Mouse (Mus musculus) v-Abl transformed pro-B cells (cell line): Measurements from ENCODE around the gene Atp6v0a2.
"Not testable (repeated sequence)": the region's sequence is repeated elsewhere in the genome, so short reads cannot be mapped to it uniquely, and the experiment has no call there.

Experiments used
- in situ Hi-C, 2 experiments: fragments of 400-800 bp; cut with MboI; formaldehyde crosslinking; loops; one replicate each; pipeline ENCODE4 v1.15.1; 2025; ENCODE audit not compliant: unreplicated experiment in 2 of 2

The Atp6v0a2 gene

DNA sequence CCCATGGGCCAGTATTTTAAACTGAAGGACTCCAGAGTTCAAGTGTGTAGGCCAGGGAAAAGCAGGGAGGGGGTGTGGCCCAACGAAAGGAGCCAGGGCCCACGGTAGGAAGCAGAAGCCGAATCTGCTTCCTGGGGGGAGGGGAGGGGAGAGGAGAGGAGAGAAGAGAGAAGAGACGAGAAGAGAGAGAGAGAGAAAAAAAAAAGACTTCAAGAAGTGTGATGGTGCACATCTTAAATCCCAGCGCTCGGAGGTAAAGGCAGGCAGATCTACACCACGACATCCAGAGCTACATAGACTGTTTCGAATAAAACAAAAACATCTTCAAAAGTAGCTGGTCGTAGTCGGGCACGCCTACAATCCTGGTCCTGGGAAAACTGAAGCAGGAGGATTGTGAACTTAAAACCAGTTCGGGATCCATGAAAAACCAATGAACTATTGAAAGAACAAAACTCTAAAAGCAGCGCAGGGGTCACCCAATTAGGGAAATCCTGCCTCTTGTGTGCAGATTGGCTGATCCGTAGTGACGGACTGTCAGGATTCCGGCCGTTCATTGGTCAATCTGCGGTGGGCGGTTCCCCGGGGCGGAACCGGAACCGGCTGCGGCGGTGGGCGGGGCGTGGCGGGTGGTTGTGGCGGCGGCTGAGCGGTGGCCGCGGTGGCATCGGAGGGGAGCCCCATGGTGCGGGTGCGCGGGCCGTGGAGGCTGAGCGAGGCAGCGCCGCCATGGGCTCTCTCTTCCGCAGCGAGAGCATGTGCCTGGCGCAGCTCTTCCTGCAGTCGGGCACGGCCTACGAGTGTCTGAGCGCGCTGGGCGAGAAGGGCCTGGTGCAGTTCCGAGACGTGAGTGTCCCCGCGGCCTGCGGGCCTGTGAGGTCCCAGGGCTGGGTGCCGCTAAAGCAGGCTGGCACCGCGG, at the start of gene Atp6v0a2:
Atp6v0a2 (plus strand) TSS at position 129 of the 916 bp plus-strand sequence.
- in situ Hi-C loops = no loop called here

GRCm38 (mm10) chr5:124578633-124579317, 49.6 kb upstream of the Atp6v0a2 start, which contains the start of the genes Eif2b1 and Gtf2h3:
TSS of gene Eif2b1 (minus strand) at chr5:124579131.
TSS of gene Gtf2h3 (plus strand) at chr5:124579140.
- in situ Hi-C loops = no loop called here

- in situ Hi-C loops = no loop called here
Measured at GRCm38 (mm10) chr5:124582515-124582914, 45.9 kb upstream of the Atp6v0a2 start.

- in situ Hi-C loops = no loop called here
Measured at GRCm38 (mm10) chr5:124592768-124593167, 35.6 kb upstream of the Atp6v0a2 start.

GRCm38 (mm10) chr5:124598224-124599174, 29.9 kb upstream of the Atp6v0a2 start:
- in situ Hi-C loops = no loop called here

GRCm38 (mm10) chr5:124599726-124600125, 28.6 kb upstream of the Atp6v0a2 start:
- in situ Hi-C loops = not testable (repeated sequence)

- in situ Hi-C loops = no loop called here
Measured at GRCm38 (mm10) chr5:124602349-124602748, 26.0 kb upstream of the Atp6v0a2 start.

DNA sequence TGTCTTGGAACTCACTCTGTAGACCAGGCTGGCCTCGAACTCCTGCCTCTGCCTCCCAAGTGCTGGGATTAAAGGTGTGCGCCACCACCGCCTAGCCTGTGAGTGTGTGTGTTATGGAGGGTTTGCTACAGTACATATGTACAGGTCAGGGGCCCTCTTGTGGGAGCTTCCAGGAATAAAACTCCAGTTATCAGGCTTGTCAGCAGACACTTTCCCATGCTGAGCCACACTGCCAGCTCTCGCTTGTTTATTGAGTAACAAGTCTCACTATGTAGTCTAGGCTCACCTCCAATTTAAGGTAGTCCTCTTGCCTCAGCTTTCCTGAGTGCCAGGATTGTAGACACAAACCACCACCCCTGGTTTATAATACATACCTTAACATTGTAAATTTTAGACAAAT, 24.1 kb upstream of the Atp6v0a2 start:
- in situ Hi-C loops = no loop called here

GRCm38 (mm10) chr5:124605041-124605622, 23.2 kb upstream of the Atp6v0a2 start:
- in situ Hi-C loops = no loop called here

- in situ Hi-C loops = no loop called here
Measured at GRCm38 (mm10) chr5:124610965-124611364, 17.4 kb upstream of the Atp6v0a2 start.

GRCm38 (mm10) chr5:124614709-124615108, 13.7 kb upstream of the Atp6v0a2 start:
- in situ Hi-C loops = no loop called here

DNA sequence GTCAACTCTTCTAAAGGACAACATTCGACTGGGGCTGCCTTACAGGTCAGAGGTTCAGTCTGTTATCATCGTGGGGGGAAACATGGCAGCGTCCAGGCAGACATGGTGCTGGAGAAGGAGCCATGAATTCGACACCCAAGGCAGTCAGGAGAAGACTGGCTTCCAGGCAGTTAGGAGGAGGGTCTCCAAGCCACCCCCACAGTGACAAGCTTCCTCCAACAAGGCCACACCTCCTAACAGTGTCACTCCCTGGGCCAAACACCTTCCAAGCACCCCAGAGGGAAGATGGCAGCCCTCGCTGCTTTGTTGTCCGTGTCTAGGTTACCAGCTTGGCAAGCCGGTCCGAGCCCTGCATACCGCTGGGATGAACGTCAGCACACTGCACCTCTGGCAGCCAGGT, 9.7 kb upstream of the Atp6v0a2 start:
- in situ Hi-C loops = no loop called here

DNA sequence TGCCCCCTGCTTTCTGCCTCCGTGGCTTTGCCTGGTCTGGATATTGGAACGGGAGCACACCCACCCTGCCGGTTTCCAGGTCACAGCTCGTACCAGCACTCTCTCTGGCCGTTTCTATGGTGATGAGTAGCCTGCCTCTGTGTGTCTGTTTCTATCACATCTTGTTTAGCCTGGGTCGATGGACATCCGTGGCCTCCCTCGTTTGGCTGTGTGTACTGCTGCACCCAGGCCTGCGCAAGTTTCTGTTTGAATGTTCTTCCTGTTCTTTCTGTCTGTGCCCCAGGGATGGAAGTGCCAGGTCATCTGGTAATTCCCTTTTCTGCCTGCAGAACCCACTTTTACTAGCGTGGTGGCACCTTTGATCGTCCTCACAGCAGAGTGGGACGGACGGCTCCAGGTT, 7.0 kb upstream of the Atp6v0a2 start:
- in situ Hi-C loops = no loop called here

DNA sequence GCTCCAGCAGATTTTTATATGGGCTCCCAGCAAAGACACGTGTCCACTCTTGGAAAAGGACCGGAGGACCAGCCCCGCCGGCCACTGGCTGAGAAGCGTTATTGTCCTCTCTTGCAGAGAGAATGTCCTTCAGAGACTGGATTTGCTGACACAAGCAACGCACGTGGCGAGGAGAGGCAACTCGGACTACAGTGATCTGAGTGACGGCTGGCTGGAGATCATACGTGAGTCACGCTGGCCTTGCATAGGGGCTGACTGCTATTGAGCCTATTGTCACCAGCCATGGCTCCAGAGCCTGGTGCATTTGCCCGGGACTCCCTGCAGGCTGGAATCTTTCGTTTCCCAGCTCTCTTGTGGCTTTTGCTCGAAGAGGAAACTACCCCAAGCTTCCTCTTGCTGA, 5.5 kb upstream of the Atp6v0a2 start:
- in situ Hi-C loops = no loop called here

DNA sequence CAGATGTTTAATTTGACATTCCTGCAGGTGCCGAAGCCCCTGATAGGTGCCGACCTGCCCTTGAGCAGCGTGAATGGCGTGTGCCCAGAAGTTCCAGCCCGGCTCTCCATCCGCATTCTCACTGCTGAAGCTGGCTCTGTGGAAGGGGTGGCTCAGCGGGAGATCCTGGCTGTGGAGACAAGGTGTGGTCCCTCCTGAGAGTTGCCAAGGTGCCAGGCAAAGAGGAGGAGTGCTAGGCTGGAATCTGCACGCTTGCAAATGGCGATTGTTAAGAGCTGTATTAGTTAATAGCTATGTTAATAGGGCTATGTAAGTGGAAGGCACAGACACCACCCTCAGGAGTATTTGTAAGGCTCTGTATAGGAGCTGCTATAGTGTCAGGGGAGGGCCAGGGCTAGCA, 4.1 kb upstream of the Atp6v0a2 start:
- in situ Hi-C loops = no loop called here

DNA sequence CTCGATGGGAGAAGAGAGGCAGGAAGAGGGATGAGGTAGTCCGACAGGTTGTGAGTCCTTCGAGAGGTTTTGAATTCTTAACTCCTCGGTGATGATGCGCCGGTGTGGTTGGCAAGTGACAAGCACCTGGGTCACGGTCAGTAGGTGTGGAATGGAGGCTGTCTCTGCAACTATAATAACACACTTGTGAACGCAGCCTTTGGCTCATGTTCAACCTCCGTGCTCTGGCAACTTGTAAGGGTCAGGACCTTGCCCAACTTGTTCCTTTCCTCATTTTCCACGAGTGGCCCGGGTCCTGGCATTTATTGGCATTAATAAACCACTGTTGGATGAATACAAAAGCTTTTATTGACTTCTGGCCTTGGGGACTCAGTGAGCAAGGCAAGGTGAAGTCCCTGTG, 1.3 kb downstream of the Atp6v0a2 start:
- in situ Hi-C loops = no loop called here

DNA sequence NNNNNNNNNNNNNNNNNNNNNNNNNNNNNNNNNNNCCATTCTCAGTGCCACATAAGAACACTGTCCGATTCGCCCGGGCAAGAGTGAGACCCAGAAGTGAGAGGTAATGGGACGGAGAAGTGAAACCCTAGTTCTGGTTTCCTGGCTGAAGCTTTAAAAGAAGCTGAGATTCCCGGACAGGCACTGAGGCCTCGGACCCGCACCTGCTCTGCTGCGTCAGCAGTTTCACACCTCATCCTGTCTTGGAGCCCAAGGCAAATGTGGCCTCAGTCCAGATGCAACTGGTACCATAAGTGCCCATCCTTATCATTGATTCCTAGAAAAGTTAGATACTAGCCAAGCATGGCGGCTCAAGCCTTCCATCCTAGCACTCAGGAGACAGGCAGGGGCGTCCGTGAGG, 3.3 kb downstream of the Atp6v0a2 start:
- in situ Hi-C loops = no loop called here

DNA sequence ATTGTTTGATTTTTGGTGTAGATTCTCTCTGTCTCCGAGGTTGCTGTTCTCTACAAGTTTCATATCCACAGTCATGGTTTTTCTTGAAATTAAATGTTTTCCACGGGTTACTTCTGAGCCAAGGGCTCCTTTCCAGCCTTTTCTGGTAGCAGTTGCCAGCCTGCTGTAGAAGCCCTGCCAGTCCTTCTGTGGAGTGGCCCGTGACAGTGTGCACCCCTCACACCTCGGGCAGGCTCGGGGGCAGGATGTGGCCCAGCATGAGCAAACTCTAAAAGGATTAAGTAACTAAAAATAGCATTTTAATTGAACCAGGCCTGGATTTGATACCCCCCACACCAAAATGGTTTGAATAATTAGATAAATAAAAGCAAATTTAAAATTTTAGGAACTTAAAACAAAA, 4.1 kb downstream of the Atp6v0a2 start:
- in situ Hi-C loops = no loop called here

GRCm38 (mm10) chr5:124633425-124633824, 5.0 kb downstream of the Atp6v0a2 start:
- in situ Hi-C loops = no loop called here

GRCm38 (mm10) chr5:124635068-124635467, 6.7 kb downstream of the Atp6v0a2 start:
- in situ Hi-C loops = not testable (repeated sequence)
